Mouse (Mus musculus): ENCODE data around the gene Lmod3.

DNA sequence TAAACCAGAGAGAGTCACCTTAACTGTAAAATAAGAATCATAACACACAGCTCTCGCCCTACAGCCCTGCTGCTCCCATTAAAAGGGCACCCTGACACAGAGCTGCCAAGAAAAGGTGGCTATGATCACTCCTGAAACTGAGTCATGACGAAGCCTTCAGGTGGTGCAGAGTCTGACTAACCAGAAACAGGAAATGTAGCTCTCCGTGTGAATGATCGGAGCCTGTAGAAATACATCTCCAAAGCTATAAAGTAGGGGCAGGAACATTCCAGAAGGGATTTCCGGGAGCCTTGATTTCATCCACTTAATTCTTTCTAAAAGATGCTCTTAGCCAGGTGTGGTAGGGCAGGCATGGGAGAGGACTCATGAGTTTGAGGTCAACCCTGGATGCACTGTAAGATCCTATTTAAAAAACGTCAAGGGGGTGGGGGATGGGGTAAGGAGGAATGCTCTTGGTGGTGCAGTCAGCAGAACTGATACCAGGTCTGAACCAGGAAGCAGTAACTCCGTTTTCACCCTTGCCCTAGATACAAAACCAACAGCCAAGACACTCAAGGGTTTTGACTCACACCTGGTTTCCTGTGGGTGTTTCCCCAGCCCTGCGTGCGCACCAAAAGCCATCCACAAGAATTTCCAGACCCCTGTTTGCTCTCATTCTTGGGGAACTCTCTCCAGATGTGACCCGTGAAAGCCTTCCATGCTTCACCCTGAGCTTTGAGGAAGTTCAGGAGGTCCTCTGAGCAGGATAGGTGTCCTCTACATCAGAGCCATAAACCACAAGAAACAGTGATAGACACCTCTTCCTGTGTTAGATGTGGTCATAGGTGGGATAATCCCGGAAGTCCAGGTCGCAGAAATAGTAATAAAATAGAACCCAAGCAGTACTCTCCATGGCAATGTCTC is 41.4 kb upstream of the Lmod3 start:
- no peak for TF ChIP-seq CTCF (IDR thresholded peaks at IDR 0.05; ENCODE audit: borderline replicate concordance, control insufficient read depth, extremely low read depth, insufficient read depth, low read length, poor library complexity)
- no peak for TF ChIP-seq POLR2A (IDR thresholded peaks at IDR 0.05; ENCODE audit: control insufficient read depth, extremely low read depth, insufficient read depth, low read length, poor library complexity)
